Mouse (Mus musculus): ENCODE results near the gene Gdpd5. TPM values are rescaled to one million over a fixed set of nuclear protein-coding genes. Genes with fewer than 3 reads are reported as not detected.

The Gdpd5 gene
- polyA plus RNA-seq, 1 experiment from 2014 or later, result 2.1 TPM

Other genes with a start within 250 kb of the Gdpd5 start
- gene Uvrag, start 240.3 kb upstream of the Gdpd5 start, polyA plus RNA-seq (2015; fragmentation: Nextera tagmentation; extraction: Ambion mirVana), result 8.3 and 9.7 TPM in 2 replicates
- gene Dgat2, start 198.7 kb upstream of the Gdpd5 start, polyA plus RNA-seq (2015; fragmentation: Nextera tagmentation; extraction: Ambion mirVana), result 137 and 174 TPM in 2 replicates
- 30.7 and 30.9 TPM in 2 replicates for gene Mogat2, start 142.8 kb upstream of the Gdpd5 start, polyA plus RNA-seq (2015; fragmentation: Nextera tagmentation; extraction: Ambion mirVana)
- gene Map6, start 114.0 kb upstream of the Gdpd5 start, polyA plus RNA-seq (2015; fragmentation: Nextera tagmentation; extraction: Ambion mirVana), result 0.12 and 0.18 TPM in 2 replicates
- gene Serpinh1, start 28.2 kb upstream of the Gdpd5 start, polyA plus RNA-seq (2015; fragmentation: Nextera tagmentation; extraction: Ambion mirVana), result 80.5 and 82.0 TPM in 2 replicates
- gene Klhl35, start 84.6 kb downstream of the Gdpd5 start, polyA plus RNA-seq (2015; fragmentation: Nextera tagmentation; extraction: Ambion mirVana), result 0.06 and 0.09 TPM in 2 replicates
- gene Rps3, start 102.3 kb downstream of the Gdpd5 start, polyA plus RNA-seq (2015; fragmentation: Nextera tagmentation; extraction: Ambion mirVana), result 380 and 449 TPM in 2 replicates
- 97.2 and 101 TPM in 2 replicates for gene Arrb1, start 154.1 kb downstream of the Gdpd5 start, polyA plus RNA-seq (2015; fragmentation: Nextera tagmentation; extraction: Ambion mirVana)
- gene Tpbgl, start 245.7 kb downstream of the Gdpd5 start, polyA plus RNA-seq (2015; fragmentation: Nextera tagmentation; extraction: Ambion mirVana), result 0.41 and 0.44 TPM in 2 replicates

Measured in liver, embryonic 15.5 days (tissue).